Mouse (Mus musculus) CH12.LX (cell line): Measurements from ENCODE around the gene Stxbp1. TPM values are rescaled to one million over a fixed set of nuclear protein-coding genes. Genes with fewer than 3 reads are reported as not detected.

ENCODE experiments used
- DNase-seq: peaks from one replicate; pipeline ENCODE4 v3.0.0-alpha.2; 2013; ENCODE audit errors: extremely low read depth
- H3K27ac ChIP-seq: 2 replicates; pipeline ENCODE4 v1.5.1; 2012; ENCODE audit warnings: low read depth, mild to moderate bottlenecking, control low read depth, moderate library complexity; ENCODE audit not compliant: insufficient read depth
- H3K27me3 ChIP-seq: replicated peaks from 2 replicates; pipeline ENCODE3; 2012; ENCODE audit warnings: inconsistent platforms
- H3K36me3 ChIP-seq, 2 experiments: replicated peaks in 1 of 2; 2 replicates each; pipeline versions ENCODE3 to v1.6.1; 2012; ENCODE audit warnings: inconsistent platforms in 1 of 2, low read length in 1 of 2, mild to moderate bottlenecking in 1 of 2, mixed read lengths in 1 of 2, moderate library complexity in 1 of 2; ENCODE audit not compliant: control insufficient read depth in 1 of 2, insufficient read depth in 1 of 2
- H3K4me1 ChIP-seq, 2 experiments: 2 replicates each; pipeline ENCODE4 v1.6.1; 2012; ENCODE audit warnings: inconsistent platforms in 1 of 2, moderate library complexity in 1 of 2; ENCODE audit not compliant: insufficient read depth in 2 of 2, control insufficient read depth in 1 of 2
- H3K4me2 ChIP-seq: 2 replicates; pipeline ENCODE4 v1.6.1; 2012; ENCODE audit warnings: low read depth, mild to moderate bottlenecking, control low read depth; ENCODE audit not compliant: poor library complexity, insufficient read depth, severe bottlenecking
- H3K4me3 ChIP-seq, 3 experiments: fragments of 150-350 bp in 1 of 3; sonication (generic) in 1 of 3; replicated peaks in 1 of 3; 2 replicates each; pipeline versions ENCODE3 to v1.5.1; 2011 to 2012; ENCODE audit warnings: low read depth in 2 of 3, low read length in 2 of 3, mild to moderate bottlenecking in 2 of 3, moderate library complexity in 2 of 3, control low read depth in 1 of 3, improper control_type of control experiment in 1 of 3, inconsistent platforms in 1 of 3, mixed read lengths in 1 of 3; ENCODE audit not compliant: poor library complexity in 1 of 3
- H3K79me2 ChIP-seq: replicated peaks from 2 replicates; pipeline ENCODE4 v1.6.1; 2012; ENCODE audit warnings: mild to moderate bottlenecking, moderate library complexity; ENCODE audit not compliant: control insufficient read depth, poor library complexity, insufficient read depth, severe bottlenecking; ENCODE audit errors: extremely low read depth
- H3K9ac ChIP-seq: 2 replicates; pipeline ENCODE4 v1.6.1; 2012; ENCODE audit warnings: low read depth, mild to moderate bottlenecking, control low read depth, moderate library complexity; ENCODE audit not compliant: insufficient read depth
- H3K9me3 ChIP-seq: replicated peaks from 2 replicates; pipeline ENCODE3; 2012; ENCODE audit warnings: low read length, inconsistent platforms, mixed read lengths
- CHD1 ChIP-seq: IDR thresholded peaks from 2 replicates; pipeline ENCODE4 v1.6.1; 2012; ENCODE audit warnings: low read depth, low read length, improper control_type of control experiment, inconsistent platforms
- CHD2 ChIP-seq: IDR thresholded peaks from 2 replicates; pipeline ENCODE4 v1.6.1; 2011; ENCODE audit warnings: low read length, improper control_type of control experiment
- CTCF ChIP-seq, 2 experiments: IDR thresholded peaks in 1 of 2; conservative IDR thresholded peaks in 1 of 2; 2 replicates each; pipeline ENCODE4 v1.5.1; 2011 to 2012; ENCODE audit warnings: low read depth in 2 of 2, low read length in 2 of 2, improper control_type of control experiment in 1 of 2, inconsistent platforms in 1 of 2, mild to moderate bottlenecking in 1 of 2, moderate library complexity in 1 of 2
- E2F4 ChIP-seq: IDR thresholded peaks from 2 replicates; pipeline ENCODE4 v1.6.1; 2011; ENCODE audit warnings: low read depth, low read length, improper control_type of control experiment; ENCODE audit not compliant: insufficient replicate concordance
- ELF1 ChIP-seq: IDR thresholded peaks from 2 replicates; pipeline ENCODE4 v1.6.1; 2014; ENCODE audit warnings: low read depth, mild to moderate bottlenecking, inconsistent platforms, low read length, improper control_type of control experiment
- EP300 ChIP-seq: IDR thresholded peaks from 2 replicates; pipeline ENCODE4 v1.6.1; 2011; ENCODE audit warnings: low read length, improper control_type of control experiment
- ETS1 ChIP-seq: conservative IDR thresholded peaks from 2 replicates; pipeline ENCODE4 v1.6.1; 2012; ENCODE audit warnings: low read depth, mild to moderate bottlenecking, inconsistent platforms, low read length, improper control_type of control experiment, moderate library complexity
- HCFC1 ChIP-seq: IDR thresholded peaks from 2 replicates; pipeline ENCODE4 v1.6.1; 2012; ENCODE audit warnings: low read depth, mild to moderate bottlenecking, inconsistent platforms, low read length, improper control_type of control experiment
- IRF4 ChIP-seq: IDR thresholded peaks from 2 replicates; pipeline ENCODE4 v1.6.1; 2014; ENCODE audit warnings: low read depth, mild to moderate bottlenecking, inconsistent platforms, low read length, improper control_type of control experiment
- JUN ChIP-seq: IDR thresholded peaks from 2 replicates; pipeline ENCODE4 v1.6.1; 2011; ENCODE audit warnings: low read depth, mild to moderate bottlenecking, low read length, improper control_type of control experiment, moderate library complexity; ENCODE audit not compliant: insufficient read depth
- MAX ChIP-seq: IDR thresholded peaks from 2 replicates; pipeline ENCODE4 v1.6.1; 2011; ENCODE audit warnings: low read length, improper control_type of control experiment
- MAZ ChIP-seq: IDR thresholded peaks from 2 replicates; pipeline ENCODE4 v1.6.1; 2012; ENCODE audit warnings: low read depth, mild to moderate bottlenecking, inconsistent platforms, low read length, improper control_type of control experiment, moderate library complexity
- MEF2A ChIP-seq: IDR thresholded peaks from 2 replicates; pipeline ENCODE4 v1.6.1; 2014; ENCODE audit warnings: low read depth, mild to moderate bottlenecking, inconsistent platforms, low read length, improper control_type of control experiment, borderline replicate concordance
- MXI1 ChIP-seq: IDR thresholded peaks from 2 replicates; pipeline ENCODE4 v1.6.1; 2011; ENCODE audit warnings: mild to moderate bottlenecking, low read depth, low read length, improper control_type of control experiment
- MYC ChIP-seq: IDR thresholded peaks from 2 replicates; pipeline ENCODE4 v1.6.1; 2011; ENCODE audit warnings: low read depth, mild to moderate bottlenecking, improper control_type of control experiment, low read length
- NELFE ChIP-seq: IDR thresholded peaks from 2 replicates; pipeline ENCODE4 v1.6.1; 2011; ENCODE audit warnings: low read depth, low read length, improper control_type of control experiment
- NRF1 ChIP-seq: IDR thresholded peaks from 2 replicates; pipeline ENCODE4 v1.6.1; 2014; ENCODE audit warnings: low read depth, mild to moderate bottlenecking, inconsistent platforms, low read length, improper control_type of control experiment, moderate library complexity
- PAX5 ChIP-seq: IDR thresholded peaks from 2 replicates; pipeline ENCODE4 v1.6.1; 2012; ENCODE audit warnings: low read length, inconsistent platforms, mixed read lengths
- POLR2A ChIP-seq: IDR thresholded peaks from 2 replicates; pipeline ENCODE4 v1.6.1; 2011; ENCODE audit warnings: low read depth, mild to moderate bottlenecking, improper control_type of control experiment, low read length
- RAD21 ChIP-seq: IDR thresholded peaks from 2 replicates; pipeline ENCODE4 v1.6.1; 2011; ENCODE audit warnings: low read depth, mild to moderate bottlenecking, low read length, improper control_type of control experiment, moderate library complexity
- SIN3A ChIP-seq: IDR thresholded peaks from 2 replicates; pipeline ENCODE4 v1.6.1; 2012; ENCODE audit warnings: low read length, improper control_type of control experiment, inconsistent platforms
- SMC3 ChIP-seq: IDR thresholded peaks from 2 replicates; pipeline ENCODE4 v1.6.1; 2011; ENCODE audit warnings: low read depth, low read length, improper control_type of control experiment
- TBP ChIP-seq: conservative IDR thresholded peaks from 2 replicates; pipeline ENCODE4 v1.6.1; 2011; ENCODE audit warnings: low read depth, low read length, improper control_type of control experiment
- TCF12 ChIP-seq: IDR thresholded peaks from 2 replicates; pipeline ENCODE4 v1.6.1; 2014; ENCODE audit warnings: low read depth, mild to moderate bottlenecking, inconsistent platforms, low read length, improper control_type of control experiment
- UBTF ChIP-seq: IDR thresholded peaks from 2 replicates; pipeline ENCODE4 v1.6.1; 2012; ENCODE audit warnings: low read depth, mild to moderate bottlenecking, inconsistent platforms, low read length, improper control_type of control experiment, moderate library complexity
- USF1 ChIP-seq: IDR thresholded peaks from 2 replicates; pipeline ENCODE4 v1.6.1; 2014; ENCODE audit warnings: low read depth, mild to moderate bottlenecking, inconsistent platforms, low read length, improper control_type of control experiment
- ZC3H11A ChIP-seq: IDR thresholded peaks from 2 replicates; pipeline ENCODE4 v1.6.1; 2012; ENCODE audit warnings: low read depth, mild to moderate bottlenecking, inconsistent platforms, low read length, improper control_type of control experiment
- ZKSCAN1 ChIP-seq: IDR thresholded peaks from 2 replicates; pipeline ENCODE4 v1.6.1; 2012; ENCODE audit warnings: low read depth, inconsistent platforms, low read length, improper control_type of control experiment, borderline replicate concordance
- ZMIZ1 ChIP-seq: IDR thresholded peaks from 2 replicates; pipeline ENCODE4 v1.6.1; 2012; ENCODE audit warnings: low read depth, mild to moderate bottlenecking, inconsistent platforms, low read length, improper control_type of control experiment
- ZNF384 ChIP-seq: IDR thresholded peaks from 2 replicates; pipeline ENCODE4 v1.6.1; 2012; ENCODE audit warnings: low read depth, low read length, improper control_type of control experiment, inconsistent platforms
- dilution Hi-C: fragments of 300-500 bp; cut with MboI; formaldehyde crosslinking; loops from 2 replicates; pipeline ENCODE4 v1.14.3; 2020; ENCODE audit warnings: low sequenced_read_pairs; ENCODE audit not compliant: extremely low pct_unique_long_range_greater_than_20kb, extremely low pct_ligation_motif_present
- in situ Hi-C: fragments of 300-500 bp; cut with MboI; formaldehyde crosslinking; loops from 3 replicates; pipeline ENCODE4 v1.14.3; 2019; ENCODE audit warnings: low sequenced_read_pairs, low pct_ligation_motif_present, low pct_unique_long_range_greater_than_20kb, mixed read lengths
- polyA plus RNA-seq: library from polyadenylated mRNA; unstranded; fragments of >175 nt; gene quantifications from 2 replicates; pipeline ENCODE4 v1.2.1, GENCODE M21; 2012; ENCODE audit warnings: low read depth; ENCODE audit not compliant: insufficient read length
- total RNA-seq, 2 experiments: library from RNA; depleted of rRNA; stranded (reverse); fragments of 300-350 nt in 1 of 2; fragments of >200 nt in 1 of 2; gene quantifications; 2 replicates each; pipeline ENCODE4 v1.2.3; 2012 to 2014

Gene Stxbp1
- total and polyA plus RNA-seq, 3 experiments: 1.5 to 8.3 (median 2.5) TPM

DNA sequence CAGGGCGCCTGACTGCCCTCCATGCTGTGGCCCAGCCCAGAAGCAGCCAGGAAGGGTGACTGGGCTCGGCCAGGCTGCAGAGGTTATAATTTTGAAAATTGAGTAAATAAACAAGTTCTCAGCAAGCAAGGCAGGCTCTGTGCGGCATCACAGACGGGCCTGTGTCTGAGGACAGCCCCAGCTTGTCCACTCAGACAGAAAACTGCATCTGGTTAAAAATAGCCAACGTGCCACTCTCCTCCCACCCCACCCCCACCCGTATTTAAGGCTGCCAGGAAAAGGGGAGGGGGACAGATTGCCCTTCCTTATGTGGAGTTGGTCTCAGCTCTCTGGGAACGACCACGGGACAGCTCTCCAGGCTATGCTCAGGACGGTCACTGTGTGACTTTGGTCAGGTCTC, 41.0 kb upstream of the Stxbp1 start:
- H3K9me3 ChIP-seq: no peaks in the 10 kb centered on the region
- no peak overlapping the region for H3K9ac ChIP-seq
- no peak for DNase-seq
- H3K4me3 ChIP-seq: no peak overlapping the region
- H3K4me1 ChIP-seq: peaks cover 0 to 20% of the 10 kb centered on the region in 2 experiments; a peak in 2 of 4 replicates
- H3K27me3 ChIP-seq: peaks cover 2% of the 10 kb centered on the region
- H3K4me2 ChIP-seq: no peak overlapping the region
- dilution Hi-C loops: no loop called here
- H3K36me3 ChIP-seq: no peaks in the 10 kb centered on the region
- TF ChIP-seq USF1: no peak
- TF ChIP-seq POLR2A: no peak
- TF ChIP-seq ZKSCAN1: no peak
- TF ChIP-seq HCFC1: no peak
- no peak for TF ChIP-seq NRF1
- TF ChIP-seq MYC: no peak
- TF ChIP-seq EP300: no peak
- no peak for TF ChIP-seq ZMIZ1
- TF ChIP-seq NELFE: no peak
- TF ChIP-seq UBTF: no peak
- TF ChIP-seq E2F4: no peak
- TF ChIP-seq ELF1: no peak
- TF ChIP-seq CHD1: no peak
- TF ChIP-seq TBP: no peak
- no peak for TF ChIP-seq SMC3
- TF ChIP-seq MAX: no peak
- TF ChIP-seq ZC3H11A: no peak
- TF ChIP-seq PAX5: no peak
- TF ChIP-seq MEF2A: no peak
- no peak for TF ChIP-seq MXI1
- no peak overlapping the region for H3K27ac ChIP-seq
- no peaks in the 10 kb centered on the region for H3K79me2 ChIP-seq
- in situ Hi-C loops: no loop called here

DNA sequence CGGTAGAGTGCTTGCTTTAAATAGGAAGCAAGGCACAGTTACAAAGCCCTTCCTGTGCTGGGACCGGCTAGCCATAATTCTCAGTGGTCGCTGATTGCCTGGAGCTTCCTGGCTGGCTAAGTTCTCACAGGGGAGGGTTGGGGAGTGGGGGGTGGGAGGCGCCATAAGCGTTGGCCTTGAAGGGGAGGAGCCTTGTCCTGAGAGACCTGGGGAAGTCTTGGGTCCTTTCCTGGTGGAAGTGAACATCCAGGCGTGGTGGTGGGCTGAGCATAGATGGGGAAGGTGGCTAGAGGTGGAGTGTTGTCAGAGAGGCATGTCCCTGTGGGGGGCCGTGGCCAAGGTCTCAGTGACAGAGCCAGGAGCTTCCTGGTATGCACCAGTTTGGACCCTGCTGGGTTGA, 37.7 kb upstream of the Stxbp1 start:
- TF ChIP-seq MXI1: no peak
- TF ChIP-seq ZNF384: no peak
- TF ChIP-seq NELFE: no peak
- no peak for TF ChIP-seq SIN3A
- TF ChIP-seq JUN: no peak
- TF ChIP-seq ETS1: no peak
- no peak for TF ChIP-seq MYC
- no peak for TF ChIP-seq CTCF (conservative IDR thresholded peaks at IDR 0.05 in 1 of 2, IDR thresholded peaks at IDR 0.05 in 1 of 2; ENCODE audit: low read depth in 2 of 2, low read length in 2 of 2)
- no peak for TF ChIP-seq RAD21
- TF ChIP-seq TCF12: no peak
- no peak for TF ChIP-seq EP300
- no peak for TF ChIP-seq MAZ
- TF ChIP-seq MEF2A: no peak
- TF ChIP-seq ZC3H11A: no peak
- no peak for TF ChIP-seq CHD2
- no peak for TF ChIP-seq ZMIZ1
- TF ChIP-seq IRF4: no peak
- TF ChIP-seq, all 38 proteins: peak for 0
- Histone ChIP-seq H3K9ac (no peak overlapping the region), H3K4me3 (no peak overlapping the region), H3K4me2 (no peak overlapping the region), H3K36me3 (peaks cover 0 to 2% of the 10 kb centered on the region in 2 experiments), H3K27ac (no peak overlapping the region), H3K27me3 (peaks cover 2% of the 10 kb centered on the region), H3K79me2 (no peaks in the 10 kb centered on the region), H3K9me3 (no peaks in the 10 kb centered on the region), H3K4me1 (peaks cover 7 to 41% of the 10 kb centered on the region in 2 experiments)
- DNase-seq: no peak
- dilution Hi-C loops: no loop called here
- in situ Hi-C loops: no loop called here
